Mouse (Mus musculus) MEL (cell line): ENCODE measurements at regions not wholly inside any gene's neighbourhood (a gene's known extent, or its start where the extent isn't known, plus 50 kb on each side); places are given as distances from the start of the nearest gene placed in this dataset.

Experiments used
- DNase-seq: peaks from one replicate; pipeline ENCODE4 v3.0.0; 2011; ENCODE audit warnings: low read depth, low spot score
- H3K27ac ChIP-seq: 2 replicates; pipeline ENCODE4 v1.5.1; 2012; ENCODE audit warnings: low read depth, mild to moderate bottlenecking, control low read depth, low read length, moderate library complexity; ENCODE audit not compliant: control insufficient read depth
- H3K27me3 ChIP-seq, 2 experiments: fragments of 150-350 bp in 1 of 2; sonication (generic) in 1 of 2; 2 replicates each; pipeline ENCODE4 v1.6.1; 2012; ENCODE audit warnings: low read length in 2 of 2, mild to moderate bottlenecking in 2 of 2, improper control_type of control experiment in 1 of 2, moderate library complexity in 1 of 2; ENCODE audit not compliant: insufficient read depth in 2 of 2, control insufficient read depth in 1 of 2
- H3K36me3 ChIP-seq, 2 experiments: 2 replicates each; pipeline ENCODE4 v1.6.1; 2012 to 2014; ENCODE audit warnings: low read length in 2 of 2, improper control_type of control experiment in 1 of 2, inconsistent platforms in 1 of 2, mild to moderate bottlenecking in 1 of 2; ENCODE audit not compliant: insufficient read depth in 2 of 2, control insufficient read depth in 1 of 2
- H3K4me1 ChIP-seq, 2 experiments: fragments of 150-350 bp in 1 of 2; sonication (generic) in 1 of 2; 2 replicates each; pipeline ENCODE4 v1.6.1; 2012; ENCODE audit warnings: low read length in 2 of 2, improper control_type of control experiment in 1 of 2, mild to moderate bottlenecking in 1 of 2; ENCODE audit not compliant: insufficient read depth in 2 of 2, control insufficient read depth in 1 of 2
- H3K4me3 ChIP-seq, 2 experiments: fragments of 150-350 bp in 1 of 2; sonication (generic) in 1 of 2; 2 replicates each; pipeline ENCODE4 v1.5.1; 2012; ENCODE audit warnings: low read depth in 2 of 2, low read length in 2 of 2, mild to moderate bottlenecking in 2 of 2, moderate library complexity in 2 of 2, control low read depth in 1 of 2, improper control_type of control experiment in 1 of 2; ENCODE audit not compliant: control insufficient read depth in 1 of 2, insufficient read depth in 1 of 2
- H3K79me2 ChIP-seq: 2 replicates; pipeline ENCODE4 v1.6.1; 2012; ENCODE audit warnings: mild to moderate bottlenecking, low read length, moderate library complexity; ENCODE audit not compliant: control insufficient read depth, poor library complexity, insufficient read depth
- H3K9ac ChIP-seq: 2 replicates; pipeline ENCODE4 v1.6.1; 2012; ENCODE audit warnings: low read depth, mild to moderate bottlenecking, control low read depth, low read length, moderate library complexity; ENCODE audit not compliant: control insufficient read depth, poor library complexity, severe bottlenecking
- H3K9me3 ChIP-seq: fragments of 150-350 bp; sonication (generic); replicated peaks from 2 replicates; pipeline ENCODE4 v1.6.1; 2012; ENCODE audit warnings: mild to moderate bottlenecking, low read length, improper control_type of control experiment, moderate library complexity; ENCODE audit not compliant: insufficient read depth
- BHLHE40 ChIP-seq: IDR thresholded peaks from 2 replicates; pipeline ENCODE4 v1.6.1; 2012; ENCODE audit warnings: low read depth, mild to moderate bottlenecking, inconsistent platforms, low read length, improper control_type of control experiment, borderline replicate concordance
- CHD2 ChIP-seq: IDR thresholded peaks from 2 replicates; pipeline ENCODE4 v1.6.1; 2011; ENCODE audit warnings: low read length, improper control_type of control experiment
- CTCF ChIP-seq, 3 experiments: IDR thresholded peaks in 2 of 3; conservative IDR thresholded peaks in 1 of 3; 2 replicates each; pipeline ENCODE4 v1.5.1; 2011 to 2012; ENCODE audit warnings: low read length in 3 of 3, low read depth in 2 of 3, mild to moderate bottlenecking in 2 of 3, improper control_type of control experiment in 1 of 3, inconsistent platforms in 1 of 3, mixed read lengths in 1 of 3, moderate library complexity in 1 of 3; ENCODE audit not compliant: control insufficient read depth in 1 of 3, insufficient read depth in 1 of 3, poor library complexity in 1 of 3, severe bottlenecking in 1 of 3
- ELF1 ChIP-seq: IDR thresholded peaks from 2 replicates; pipeline ENCODE4 v1.6.1; 2014; ENCODE audit warnings: low read depth, mild to moderate bottlenecking, inconsistent platforms, low read length, improper control_type of control experiment, moderate library complexity
- EP300 ChIP-seq, 2 experiments: IDR thresholded peaks; 2 replicates each; pipeline ENCODE4 v1.6.1; 2011; ENCODE audit warnings: improper control_type of control experiment in 2 of 2, low read length in 2 of 2, low read depth in 1 of 2, mild to moderate bottlenecking in 1 of 2
- GABPA ChIP-seq: IDR thresholded peaks from 2 replicates; pipeline ENCODE4 v1.6.1; 2012; ENCODE audit warnings: low read depth, mild to moderate bottlenecking, inconsistent platforms, low read length, improper control_type of control experiment, moderate library complexity
- MAX ChIP-seq: IDR thresholded peaks from 2 replicates; pipeline ENCODE4 v1.6.1; 2011; ENCODE audit warnings: low read length, improper control_type of control experiment
- MAZ ChIP-seq: IDR thresholded peaks from 2 replicates; pipeline ENCODE4 v1.6.1; 2012; ENCODE audit warnings: low read depth, mild to moderate bottlenecking, inconsistent platforms, low read length, improper control_type of control experiment
- MEF2A ChIP-seq: IDR thresholded peaks from 2 replicates; pipeline ENCODE4 v1.6.1; 2014; ENCODE audit warnings: low read depth, mild to moderate bottlenecking, inconsistent platforms, low read length, improper control_type of control experiment; ENCODE audit not compliant: poor library complexity, insufficient replicate concordance, severe bottlenecking; ENCODE audit errors: extremely low read depth
- POLR2AphosphoS2 ChIP-seq: IDR thresholded peaks from 2 replicates; pipeline ENCODE4 v1.6.1; 2011; ENCODE audit warnings: low read length, improper control_type of control experiment
- SIN3A ChIP-seq: IDR thresholded peaks from 2 replicates; pipeline ENCODE4 v1.6.1; 2012; ENCODE audit warnings: low read length, improper control_type of control experiment, inconsistent platforms
- TBP ChIP-seq: IDR thresholded peaks from 2 replicates; pipeline ENCODE4 v1.8.0; 2011; ENCODE audit warnings: low read depth, low read length, improper control_type of control experiment
- UBTF ChIP-seq: IDR thresholded peaks from 2 replicates; pipeline ENCODE4 v1.6.1; 2012; ENCODE audit warnings: low read depth, mild to moderate bottlenecking, inconsistent platforms, low read length, improper control_type of control experiment, moderate library complexity, borderline replicate concordance; ENCODE audit not compliant: insufficient read depth
- USF2 ChIP-seq, 2 experiments: IDR thresholded peaks; 2 replicates each; pipeline ENCODE4 v1.6.1; 2011 to 2012; ENCODE audit warnings: improper control_type of control experiment in 2 of 2, low read length in 2 of 2, borderline replicate concordance in 1 of 2, inconsistent platforms in 1 of 2, low read depth in 1 of 2, mild to moderate bottlenecking in 1 of 2; ENCODE audit not compliant: insufficient read depth in 1 of 2
- ZC3H11A ChIP-seq: IDR thresholded peaks from 2 replicates; pipeline ENCODE4 v1.6.1; 2012; ENCODE audit warnings: low read depth, mild to moderate bottlenecking, inconsistent platforms, low read length, improper control_type of control experiment
- ZMIZ1 ChIP-seq: IDR thresholded peaks from 2 replicates; pipeline ENCODE4 v1.6.1; 2012; ENCODE audit warnings: low read depth, mild to moderate bottlenecking, inconsistent platforms, low read length, improper control_type of control experiment, moderate library complexity
- ZNF384 ChIP-seq: IDR thresholded peaks from 2 replicates; pipeline ENCODE4 v1.6.1; 2012; ENCODE audit warnings: low read depth, mild to moderate bottlenecking, inconsistent platforms, low read length, improper control_type of control experiment

DNA sequence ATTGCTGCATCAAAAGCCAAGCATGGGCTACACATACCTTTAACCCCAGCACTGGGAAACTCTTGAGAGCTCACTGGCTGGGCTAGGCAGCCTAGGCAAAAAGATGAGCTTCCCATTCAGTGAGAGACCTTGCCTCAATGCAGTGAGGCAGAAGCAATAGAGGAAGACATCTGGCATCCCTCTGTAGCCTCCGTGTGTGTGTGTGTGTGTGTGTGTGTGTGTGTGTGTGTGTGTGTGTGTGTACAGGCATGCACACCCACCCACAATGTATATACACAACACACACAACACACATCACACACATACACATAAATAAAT lies 82.0 kb downstream of the Hes1 start:
- no peaks in the 10 kb centered on the region for H3K27me3 ChIP-seq
- peaks cover 0 to 16% of the 10 kb centered on the region in 2 experiments; a peak in 2 of 4 replicates for H3K36me3 ChIP-seq
- no peaks in the 10 kb centered on the region for H3K9me3 ChIP-seq
- no peak overlapping the region for H3K27ac ChIP-seq
- no peak overlapping the region for H3K4me3 ChIP-seq
- peaks cover 7 to 15% of the 10 kb centered on the region in 2 experiments for H3K4me1 ChIP-seq
- peak overlapping the region; percentile 5; the same call in 1 of the 2 replicates for H3K9ac ChIP-seq
- no peaks in the 10 kb centered on the region; the same call in 1 of the 2 replicates for H3K79me2 ChIP-seq
- peak; percentile 37 for DNase-seq
- no peak for TF ChIP-seq USF2 (IDR thresholded peaks at IDR 0.05; ENCODE audit: borderline replicate concordance in 1 of 2, insufficient read depth in 1 of 2, low read depth in 1 of 2, low read length in 2 of 2)
- TF ChIP-seq EP300 (IDR thresholded peaks at IDR 0.05; ENCODE audit: low read depth in 1 of 2, low read length in 2 of 2) = no peak
- TF ChIP-seq POLR2AphosphoS2 = no peak

DNA sequence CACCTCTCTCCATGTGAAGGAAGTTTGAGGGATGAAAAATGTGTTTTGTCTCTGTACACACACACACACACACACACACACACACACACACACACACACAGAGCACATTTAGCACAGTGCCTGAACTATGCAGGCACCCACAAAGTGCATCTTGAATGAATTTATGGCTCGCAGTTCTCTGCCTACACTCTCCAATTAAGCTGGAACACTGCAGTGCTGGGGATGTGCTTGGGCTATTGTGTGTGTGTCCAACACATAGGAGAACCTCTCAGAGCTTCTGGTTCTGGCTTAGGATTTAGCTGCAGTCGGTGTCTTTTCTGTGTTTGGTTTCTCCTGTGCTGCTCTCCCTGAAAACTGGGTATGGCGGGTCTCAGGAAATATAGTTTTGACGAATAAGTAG lies 83.1 kb downstream of the Hes1 start:
- H3K27me3 ChIP-seq = no peaks in the 10 kb centered on the region
- no peak for DNase-seq
- no peak overlapping the region for H3K4me3 ChIP-seq
- TF ChIP-seq UBTF (no peak), USF2 (IDR thresholded peaks at IDR 0.05; ENCODE audit: borderline replicate concordance in 1 of 2, insufficient read depth in 1 of 2, low read depth in 1 of 2, low read length in 2 of 2) (no peak), ZMIZ1 (no peak), TBP (no peak), BHLHE40 (no peak), MAX (no peak), ELF1 (no peak), MAZ (no peak)
- no peaks in the 10 kb centered on the region for H3K9me3 ChIP-seq
- H3K27ac ChIP-seq = no peak overlapping the region
- peaks cover 7 to 15% of the 10 kb centered on the region in 2 experiments for H3K4me1 ChIP-seq
- peaks cover 0 to 18% of the 10 kb centered on the region in 2 experiments; a peak in 2 of 4 replicates for H3K36me3 ChIP-seq
- no peak overlapping the region for H3K9ac ChIP-seq
- H3K79me2 ChIP-seq = no peaks in the 10 kb centered on the region; the same call in 1 of the 2 replicates

DNA sequence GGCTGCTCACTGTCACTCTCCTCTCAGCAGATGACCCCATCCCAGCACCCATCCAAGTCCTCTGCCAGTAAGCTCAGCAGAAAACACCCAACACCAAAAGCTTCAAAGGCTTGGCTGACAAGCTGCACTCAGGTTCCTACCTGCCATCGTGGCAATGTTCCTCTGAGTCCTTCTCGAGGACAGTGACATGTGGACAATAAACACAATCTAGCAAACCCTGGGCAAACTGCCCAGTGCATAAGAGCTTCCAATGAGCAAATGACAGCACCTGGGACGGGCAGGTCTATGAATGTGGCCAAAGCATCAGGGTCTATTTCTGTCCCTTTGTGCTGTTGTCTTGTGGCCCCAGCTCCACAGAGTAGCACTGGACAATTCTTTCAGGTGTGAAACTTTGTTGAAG lies 86.9 kb downstream of the Hes1 start:
- no peaks in the 10 kb centered on the region for H3K27me3 ChIP-seq
- H3K36me3 ChIP-seq = peaks cover 0 to 18% of the 10 kb centered on the region in 2 experiments; a peak in 2 of 4 replicates
- H3K4me3 ChIP-seq = no peak overlapping the region
- no peak overlapping the region for H3K9ac ChIP-seq
- peaks cover 4 to 15% of the 10 kb centered on the region in 2 experiments; a peak in 3 of 4 replicates for H3K4me1 ChIP-seq
- DNase-seq = no peak
- H3K79me2 ChIP-seq = no peaks in the 10 kb centered on the region
- no peaks in the 10 kb centered on the region for H3K9me3 ChIP-seq
- no peak overlapping the region for H3K27ac ChIP-seq
- TF ChIP-seq GABPA (no peak), ZC3H11A (no peak), SIN3A (no peak), UBTF (no peak), ZNF384 (no peak), MAZ (no peak), MEF2A (no peak), CHD2 (no peak), CTCF (IDR thresholded peaks at IDR 0.05 in 2 of 3, conservative IDR thresholded peaks at IDR 0.05 in 1 of 3; ENCODE audit: control insufficient read depth in 1 of 3, insufficient read depth in 1 of 3, low read depth in 2 of 3, low read length in 3 of 3, poor library complexity in 1 of 3, severe bottlenecking in 1 of 3) (no peak), TBP (no peak)
